Mouse (Mus musculus) stomach, embryonic 14.5 days (tissue): ENCODE measurements at regions not wholly inside any gene's neighbourhood (a gene's known extent, or its start where the extent isn't known, plus 50 kb on each side); places are given as distances from the start of the nearest gene placed in this dataset.

Source experiments
- ATAC-seq: fragments of 200-750 bp; cut with Nextera tagmentation; 2 replicates; pipeline ENCODE4 v1.8.0; 2017; ENCODE audit warnings: low read depth, moderate TSS enrichment; ENCODE audit not compliant: insufficient number of reproducible peaks, insufficient read depth, low FRiP score
- H3K27ac ChIP-seq: fragments of 300-500 bp; sonication (generic); 2 replicates; pipeline ENCODE4 v1.5.1; 2014; ENCODE audit warnings: mild to moderate bottlenecking, low read length, moderate library complexity, mixed read lengths
- H3K27me3 ChIP-seq: fragments of 300-500 bp; sonication (generic); 2 replicates; pipeline ENCODE4 v1.6.1; 2014; ENCODE audit warnings: low read length, control low read depth, mixed read lengths; ENCODE audit not compliant: control insufficient read depth, insufficient read depth
- H3K36me3 ChIP-seq: fragments of 300-500 bp; sonication (generic); 2 replicates; pipeline ENCODE4 v1.6.1; 2014; ENCODE audit warnings: mild to moderate bottlenecking, control low read depth, low read length, moderate library complexity, mixed read lengths; ENCODE audit not compliant: control insufficient read depth, insufficient read depth
- H3K4me1 ChIP-seq: fragments of 300-500 bp; sonication (generic); 2 replicates; pipeline ENCODE4 v1.6.1; 2014; ENCODE audit warnings: low read length, control low read depth, mixed read lengths; ENCODE audit not compliant: control insufficient read depth, insufficient read depth
- H3K4me2 ChIP-seq: fragments of 300-500 bp; sonication (generic); replicated peaks from 2 replicates; pipeline ENCODE4 v1.6.1; 2014; ENCODE audit warnings: low read depth, low read length, control low read depth
- H3K4me3 ChIP-seq: fragments of 300-500 bp; sonication (generic); 2 replicates; pipeline ENCODE4 v1.5.1; 2014; ENCODE audit warnings: low read depth, low read length, control low read depth
- H3K9ac ChIP-seq: fragments of 300-500 bp; sonication (generic); replicated peaks from 2 replicates; pipeline ENCODE4 v1.6.1; 2014; ENCODE audit warnings: low read depth, mild to moderate bottlenecking, control low read depth, low read length, moderate library complexity, mixed read lengths
- H3K9me3 ChIP-seq: fragments of 300-500 bp; sonication (generic); 2 replicates; pipeline ENCODE4 v1.6.1; 2016; ENCODE audit warnings: low read depth, low read length, control low read depth; ENCODE audit not compliant: control insufficient read depth
- WGBS: fragments of 180-500 bp; shearing (Covaris S2); extraction: QIAGEN DNeasy Blood & Tissue Kit; methylation state at CpG from one replicate; pipeline ENCODE4 v1.1.7; 2014; 5-methylcytosine and 5-hydroxymethylcytosine counted together

- Histone ChIP-seq H3K27ac (no peak overlapping the region), H3K9ac (no peak overlapping the region), H3K4me2 (no peak overlapping the region), H3K4me1 (0 out of 2 replicates have a peak, but pooled peaks cover 7% of the 10 kb centered on the region), H3K27me3 (no peaks in the 10 kb centered on the region), H3K9me3 (no peaks in the 10 kb centered on the region), H3K36me3 (no peaks in the 10 kb centered on the region), H3K4me3 (no peak overlapping the region)
- ATAC-seq: no peak
- WGBS: 31% methylated on average over 4 of the region's 4 CpGs
These were observed 341.8 kb upstream of the Adgrl2 start for GRCm38 (mm10) chr3:149332105-149332504.

GRCm38 (mm10) chr3:149331251-149331960, 341.1 kb upstream of the Adgrl2 start:
- Histone ChIP-seq H3K36me3 (no peaks in the 10 kb centered on the region), H3K4me1 (0 out of 2 replicates have a peak, but pooled peaks cover 7% of the 10 kb centered on the region), H3K27ac (no peak overlapping the region), H3K4me3 (no peak overlapping the region), H3K9me3 (no peaks in the 10 kb centered on the region), H3K4me2 (no peak overlapping the region), H3K27me3 (no peaks in the 10 kb centered on the region), H3K9ac (no peak overlapping the region)
- whole genome bisulfite sequencing: 61% methylated on average over 7 of the region's 7 CpGs
- no peak for ATAC-seq

- Histone ChIP-seq H3K4me1 (0 out of 2 replicates have a peak, but pooled peaks cover 7% of the 10 kb centered on the region), H3K27ac (no peak overlapping the region), H3K9ac (no peak overlapping the region), H3K4me3 (no peak overlapping the region), H3K36me3 (no peaks in the 10 kb centered on the region), H3K9me3 (no peaks in the 10 kb centered on the region), H3K4me2 (no peak overlapping the region), H3K27me3 (no peaks in the 10 kb centered on the region)
- WGBS: 71% methylated on average over 10 of the region's 10 CpGs
- no peak for ATAC-seq
These were observed 340.4 kb upstream of the Adgrl2 start for GRCm38 (mm10) chr3:149330716-149331115.

GRCm38 (mm10) chr3:149330041-149330440, 339.7 kb upstream of the Adgrl2 start:
- Histone ChIP-seq H3K4me3 (no peak overlapping the region), H3K27me3 (no peaks in the 10 kb centered on the region), H3K9me3 (no peaks in the 10 kb centered on the region), H3K4me1 (0 out of 2 replicates have a peak, but pooled peaks cover 7% of the 10 kb centered on the region), H3K4me2 (no peak overlapping the region), H3K27ac (no peak overlapping the region), H3K9ac (no peak overlapping the region), H3K36me3 (no peaks in the 10 kb centered on the region)
- no peak for ATAC-seq
- WGBS: 91% methylated on average over 10 of the region's 10 CpGs

GRCm38 (mm10) chr3:149329615-149330014, 339.3 kb upstream of the Adgrl2 start:
- Histone ChIP-seq H3K9ac (no peak overlapping the region), H3K9me3 (no peaks in the 10 kb centered on the region), H3K4me3 (no peak overlapping the region), H3K27ac (no peak overlapping the region), H3K4me2 (no peak overlapping the region), H3K36me3 (no peaks in the 10 kb centered on the region), H3K4me1 (0 out of 2 replicates have a peak, but pooled peaks cover 7% of the 10 kb centered on the region), H3K27me3 (no peaks in the 10 kb centered on the region)
- no peak for ATAC-seq
- WGBS: 81% methylated on average over 6 of the region's 6 CpGs

- H3K9me3 ChIP-seq: no peaks in the 10 kb centered on the region
- no peaks in the 10 kb centered on the region for H3K36me3 ChIP-seq
- no peaks in the 10 kb centered on the region for H3K27me3 ChIP-seq
- H3K4me1 ChIP-seq: 0 out of 2 replicates have a peak, but pooled peaks cover 3% of the 10 kb centered on the region
- no peak overlapping the region for H3K4me2 ChIP-seq
- WGBS: 30% methylated on average over 5 of the region's 5 CpGs
- H3K9ac ChIP-seq: no peak overlapping the region
- no peak overlapping the region for H3K4me3 ChIP-seq
- ATAC-seq: no peak
- H3K27ac ChIP-seq: no peak overlapping the region; the same call in 1 of the 2 replicates
These were observed 336.3 kb upstream of the Adgrl2 start for GRCm38 (mm10) chr3:149326664-149327063.

GRCm38 (mm10) chr3:149324088-149324487, 333.7 kb upstream of the Adgrl2 start:
- no peak overlapping the region for H3K9ac ChIP-seq
- WGBS: 84% methylated on average over 2 of the region's 2 CpGs
- ATAC-seq: no peak
- no peaks in the 10 kb centered on the region for H3K27me3 ChIP-seq
- no peak overlapping the region for H3K4me3 ChIP-seq
- H3K4me1 ChIP-seq: no peaks in the 10 kb centered on the region
- no peak overlapping the region for H3K4me2 ChIP-seq
- H3K27ac ChIP-seq: no peak overlapping the region
- H3K36me3 ChIP-seq: no peaks in the 10 kb centered on the region
- H3K9me3 ChIP-seq: no peaks in the 10 kb centered on the region

- 55% methylated on average over 9 of the region's 9 CpGs for WGBS
- H3K4me1 ChIP-seq: no peaks in the 10 kb centered on the region
- H3K27ac ChIP-seq: no peak overlapping the region
- no peaks in the 10 kb centered on the region for H3K36me3 ChIP-seq
- no peaks in the 10 kb centered on the region for H3K27me3 ChIP-seq
- H3K9ac ChIP-seq: no peak overlapping the region
- H3K4me3 ChIP-seq: no peak overlapping the region
- ATAC-seq: no peak
- H3K9me3 ChIP-seq: no peaks in the 10 kb centered on the region
- no peak overlapping the region for H3K4me2 ChIP-seq
These were observed 328.4 kb upstream of the Adgrl2 start for GRCm38 (mm10) chr3:149318728-149319127.

- ATAC-seq: no peak
- Histone ChIP-seq H3K9me3 (no peaks in the 10 kb centered on the region), H3K9ac (no peak overlapping the region), H3K4me2 (no peak overlapping the region), H3K4me3 (no peak overlapping the region), H3K4me1 (no peaks in the 10 kb centered on the region), H3K36me3 (no peaks in the 10 kb centered on the region), H3K27me3 (no peaks in the 10 kb centered on the region), H3K27ac (no peak overlapping the region)
- 61% methylated on average over 4 of the region's 4 CpGs for WGBS
These were observed 323.9 kb upstream of the Adgrl2 start for GRCm38 (mm10) chr3:149314258-149314657.
